Mouse (Mus musculus) bone marrow macrophage, adult 2 months (primary cell): ENCODE measurements around the gene Xpo5.

Source experiments
- CTCF ChIP-seq: IDR thresholded peaks from 2 replicates; pipeline ENCODE4 v1.5.1; 2012; ENCODE audit warnings: low read depth, mild to moderate bottlenecking, low read length, moderate library complexity
- POLR2A ChIP-seq: IDR thresholded peaks from 2 replicates; pipeline ENCODE4 v1.6.1; 2012; ENCODE audit warnings: mild to moderate bottlenecking, low read depth, low read length, borderline replicate concordance

GRCm38 (mm10) chr17:46237480-46237879, 34.9 kb downstream of the Xpo5 start:
- TF ChIP-seq CTCF (no peak), POLR2A (no peak)
